Mouse (Mus musculus) heart, embryonic 13.5 days (tissue): ENCODE measurements around the gene Spata2. TPM values are rescaled to one million over a fixed set of nuclear protein-coding genes. Genes with fewer than 3 reads are reported as not detected.

Source experiments
- ATAC-seq: fragments of 200-750 bp; cut with Nextera tagmentation; 2 replicates; pipeline ENCODE4 v1.8.0; 2017; ENCODE audit warnings: moderate TSS enrichment; ENCODE audit not compliant: insufficient number of reproducible peaks, low FRiP score, low TSS enrichment; ENCODE audit errors: extremely low read depth
- H3K27ac ChIP-seq: fragments of 300-500 bp; sonication (generic); replicated peaks from 2 replicates; pipeline ENCODE4 v1.5.1; 2015; ENCODE audit warnings: moderate library complexity, mild to moderate bottlenecking, inconsistent platforms
- H3K27me3 ChIP-seq: fragments of 300-500 bp; sonication (generic); replicated peaks from 2 replicates; pipeline ENCODE4 v1.6.1; 2015; ENCODE audit warnings: mild to moderate bottlenecking, inconsistent platforms
- H3K36me3 ChIP-seq: fragments of 300-500 bp; sonication (generic); 2 replicates; pipeline ENCODE4 v1.6.1; 2015; ENCODE audit warnings: mild to moderate bottlenecking, inconsistent platforms
- H3K4me1 ChIP-seq: fragments of 300-500 bp; sonication (generic); 2 replicates; pipeline ENCODE4 v1.6.1; 2015; ENCODE audit warnings: inconsistent platforms
- H3K4me2 ChIP-seq: fragments of 300-500 bp; sonication (generic); 2 replicates; pipeline ENCODE4 v1.6.1; 2015; ENCODE audit warnings: inconsistent platforms, mild to moderate bottlenecking, moderate library complexity
- H3K4me3 ChIP-seq: fragments of 300-500 bp; sonication (generic); 2 replicates; pipeline ENCODE4 v1.5.1; 2015; ENCODE audit warnings: moderate library complexity, mild to moderate bottlenecking, inconsistent platforms
- H3K9ac ChIP-seq: fragments of 300-500 bp; sonication (generic); 2 replicates; pipeline ENCODE4 v1.6.1; 2015; ENCODE audit warnings: inconsistent platforms, mild to moderate bottlenecking, moderate library complexity
- H3K9me3 ChIP-seq: fragments of 300-500 bp; sonication (generic); 2 replicates; pipeline ENCODE4 v1.6.1; 2016; ENCODE audit warnings: inconsistent platforms
- WGBS: fragments of 180-500 bp; shearing (Covaris S2); methylation state at CpG from one replicate; pipeline ENCODE4 v1.1.7; 2015; ENCODE audit warnings: mixed read lengths; 5-methylcytosine and 5-hydroxymethylcytosine counted together
- polyA plus RNA-seq: library from polyadenylated mRNA; unstranded; fragments of >200 nt; fragmentation: Nextera tagmentation; extraction: Ambion mirVana; gene quantifications from 2 replicates; pipeline ENCODE4 v1.2.1, GENCODE M21; 2015

The Spata2 gene
- polyA plus RNA-seq, 1 experiment from 2014 or later = 13.5 TPM

DNA sequence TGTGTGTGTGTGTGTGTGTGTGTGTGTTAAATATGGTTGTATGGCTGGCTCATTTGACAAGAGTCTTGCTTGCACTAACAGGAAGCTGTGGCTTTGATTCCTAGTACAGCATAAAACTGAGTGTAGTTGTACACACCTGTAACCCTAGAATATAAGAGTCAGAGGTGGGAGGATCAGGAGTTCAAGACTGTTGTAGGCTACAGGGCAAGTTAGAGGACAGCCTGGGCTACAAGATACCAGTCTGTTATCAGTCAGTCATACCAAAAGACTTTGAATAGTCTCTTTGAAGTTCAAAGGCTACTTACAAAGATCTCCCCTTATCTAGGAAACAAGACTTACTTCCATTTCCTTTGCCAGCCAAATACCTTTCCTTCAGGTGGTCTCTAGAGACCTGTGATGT is 41.2 kb upstream of the Spata2 start:
- Histone ChIP-seq H3K4me2 (no peak overlapping the region), H3K27ac (no peak overlapping the region), H3K9me3 (no peaks in the 10 kb centered on the region), H3K4me1 (peaks cover 19% of the 10 kb centered on the region), H3K4me3 (no peak overlapping the region), H3K9ac (no peak overlapping the region), H3K36me3 (no peaks in the 10 kb centered on the region), H3K27me3 (peaks cover 45% of the 10 kb centered on the region)
- ATAC-seq = no peak

DNA sequence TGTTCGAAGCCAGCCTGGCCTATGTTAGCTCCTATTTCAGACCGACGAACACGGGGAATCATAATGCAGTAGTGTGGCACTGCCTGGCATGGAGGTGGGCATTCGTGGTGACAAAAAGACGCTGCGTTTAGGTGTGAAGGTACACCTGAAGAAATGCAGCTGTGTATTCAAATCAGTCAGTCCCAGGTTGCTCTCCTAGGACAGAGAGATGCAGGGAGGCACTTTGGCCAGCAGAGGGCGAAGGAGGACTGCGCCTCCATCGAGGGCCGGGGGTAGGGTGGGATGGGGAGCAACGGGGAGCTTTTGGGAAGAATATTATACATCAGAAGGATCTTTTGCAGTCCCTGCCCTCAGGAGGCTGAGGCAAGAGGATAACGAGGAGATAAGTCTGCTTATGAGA is 39.4 kb upstream of the Spata2 start:
- WGBS = 15% methylated on average over 13 of the region's 13 CpGs

DNA sequence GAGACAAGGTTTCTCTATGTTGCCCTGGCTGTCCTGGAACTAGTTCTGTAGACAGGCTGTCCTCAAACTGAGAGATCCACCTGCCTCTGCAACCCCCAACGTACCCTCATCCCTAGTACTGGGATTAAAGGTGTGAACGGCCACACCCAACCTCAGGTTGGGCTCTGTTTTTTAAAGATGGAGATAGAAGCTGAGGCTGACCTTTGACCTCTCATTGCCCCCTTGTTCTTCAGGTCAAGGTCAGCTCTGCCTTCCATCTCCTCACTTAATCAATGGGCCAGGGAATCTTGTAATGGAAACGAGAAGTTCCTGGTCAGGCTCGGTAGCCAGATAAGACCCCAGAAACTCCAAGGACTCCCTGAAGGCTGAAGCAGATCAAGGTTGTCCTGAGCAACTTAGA is 37.8 kb upstream of the Spata2 start:
- Histone ChIP-seq H3K4me1 (0 out of 2 replicates have a peak, but pooled peaks cover 5% of the 10 kb centered on the region), H3K9me3 (no peaks in the 10 kb centered on the region), H3K27me3 (peaks cover 22% of the 10 kb centered on the region), H3K4me3 (no peak overlapping the region), H3K4me2 (no peak overlapping the region), H3K9ac (no peak overlapping the region), H3K36me3 (no peaks in the 10 kb centered on the region), H3K27ac (no peak overlapping the region)
- 63% methylated on average over 4 of the region's 4 CpGs for whole genome bisulfite sequencing
- no peak for ATAC-seq

More for the DNA sequence above, 39.4 kb upstream of the Spata2 start:
- no peaks in the 10 kb centered on the region for H3K9me3 ChIP-seq
- no peak for ATAC-seq
- H3K9ac ChIP-seq = no peak overlapping the region
- H3K4me1 ChIP-seq = peaks cover 7% of the 10 kb centered on the region
- H3K27ac ChIP-seq = no peak overlapping the region
- peaks cover 36% of the 10 kb centered on the region for H3K27me3 ChIP-seq
- no peaks in the 10 kb centered on the region for H3K36me3 ChIP-seq
- H3K4me3 ChIP-seq = no peak overlapping the region
- no peak overlapping the region for H3K4me2 ChIP-seq

DNA sequence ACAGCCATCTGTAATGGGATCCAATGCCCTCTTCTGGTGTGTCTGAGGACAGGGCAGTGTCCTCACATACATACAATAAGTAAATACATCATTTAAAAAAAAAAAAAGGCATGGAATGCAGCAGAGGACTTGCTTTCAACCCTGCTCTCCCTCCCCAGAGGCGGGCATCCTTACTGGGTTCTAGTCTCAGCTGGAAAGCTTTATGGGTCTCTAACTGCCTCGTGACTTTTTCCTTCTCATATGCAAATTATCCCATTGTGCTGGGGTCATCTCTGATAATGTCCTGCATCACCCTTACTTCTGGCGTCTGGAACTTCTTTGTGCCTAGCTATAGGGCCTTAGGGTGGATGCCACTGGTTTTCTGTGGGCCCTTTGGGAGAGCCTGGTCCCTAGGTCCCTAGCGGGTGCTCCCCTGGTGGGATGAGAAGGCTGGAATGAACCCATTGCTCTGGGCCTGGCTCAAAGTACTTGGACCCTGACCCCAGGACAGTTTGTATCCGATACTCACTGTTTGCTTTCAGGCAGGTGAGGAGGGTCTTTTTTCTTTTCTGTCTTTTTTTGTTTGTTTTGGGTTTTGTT is 37.3 kb upstream of the Spata2 start:
- 58% methylated on average over 5 of the region's 5 CpGs for WGBS
- no peak overlapping the region for H3K4me3 ChIP-seq
- H3K27ac ChIP-seq = no peak overlapping the region
- no peak overlapping the region for H3K4me2 ChIP-seq
- 0 out of 2 replicates have a peak, but pooled peaks cover 5% of the 10 kb centered on the region for H3K4me1 ChIP-seq
- no peaks in the 10 kb centered on the region for H3K9me3 ChIP-seq
- H3K36me3 ChIP-seq = no peaks in the 10 kb centered on the region
- no peak for ATAC-seq
- peaks cover 20% of the 10 kb centered on the region for H3K27me3 ChIP-seq
- H3K9ac ChIP-seq = no peak overlapping the region

DNA sequence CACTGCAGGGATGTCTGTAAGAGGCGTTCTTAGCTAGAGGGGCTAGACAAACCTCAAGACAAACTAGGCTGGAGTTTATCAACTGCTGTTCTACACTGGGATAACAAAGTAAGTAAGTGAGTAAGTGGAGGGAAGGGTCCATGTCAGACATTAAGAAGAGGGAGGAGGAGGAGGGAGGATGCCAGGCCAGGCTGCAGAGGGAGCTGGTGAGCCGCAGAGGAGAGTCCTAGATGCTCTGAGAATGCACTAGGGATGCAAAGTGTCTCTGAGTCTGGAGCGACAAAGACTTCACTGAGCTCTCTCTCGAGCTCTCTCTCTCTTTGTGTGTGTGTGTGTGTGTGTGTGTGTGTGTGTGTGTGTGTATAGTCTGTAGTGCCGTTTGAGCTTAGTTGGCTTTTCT is 35.6 kb upstream of the Spata2 start:
- Histone ChIP-seq H3K27ac (no peak overlapping the region), H3K36me3 (no peaks in the 10 kb centered on the region)
- no peak for ATAC-seq

DNA sequence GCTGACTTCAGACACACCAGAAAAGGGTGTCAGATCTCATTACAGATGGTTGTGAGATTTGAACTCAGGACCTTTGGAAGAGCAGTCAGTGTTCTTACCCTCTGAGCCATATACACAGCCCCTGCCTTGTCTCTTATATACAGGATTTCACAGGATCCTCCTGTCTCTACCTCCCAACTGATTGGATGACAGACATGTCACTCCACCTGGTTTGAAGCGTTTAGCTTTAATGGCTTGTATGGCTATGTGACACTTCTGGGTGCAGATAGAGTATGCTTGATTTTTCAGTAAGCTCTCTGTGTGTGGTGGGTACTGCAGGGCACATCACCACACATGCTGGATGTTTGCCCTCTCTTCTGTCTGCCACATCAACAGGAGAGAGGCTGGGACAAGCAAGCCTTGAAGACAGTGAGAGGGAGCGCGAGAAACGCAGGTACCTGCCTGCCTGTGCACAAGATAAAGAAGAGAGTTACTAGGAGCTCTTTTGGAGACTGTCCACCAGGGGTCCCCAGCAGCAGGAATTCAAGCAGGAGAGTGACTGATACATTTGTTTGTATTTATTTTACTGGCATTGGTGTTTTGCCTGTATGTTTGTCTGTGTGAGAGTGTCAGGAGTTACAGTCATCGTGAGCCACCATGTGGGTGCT is 27.0 kb upstream of the Spata2 start:
- 72% methylated on average over 5 of the region's 5 CpGs for WGBS
- peaks cover 53% of the 10 kb centered on the region for H3K36me3 ChIP-seq
- no peak overlapping the region for H3K4me2 ChIP-seq
- ATAC-seq = no peak
- H3K27me3 ChIP-seq = no peaks in the 10 kb centered on the region
- H3K9me3 ChIP-seq = no peaks in the 10 kb centered on the region
- H3K9ac ChIP-seq = no peak overlapping the region
- no peak overlapping the region for H3K27ac ChIP-seq
- 0 out of 2 replicates have a peak, but pooled peaks cover 2% of the 10 kb centered on the region for H3K4me1 ChIP-seq
- no peak overlapping the region for H3K4me3 ChIP-seq

More for the DNA sequence above, 35.6 kb upstream of the Spata2 start:
- H3K9me3 ChIP-seq = no peaks in the 10 kb centered on the region
- H3K4me2 ChIP-seq = no peak overlapping the region
- 12% methylated on average over 5 of the region's 5 CpGs for WGBS
- H3K4me3 ChIP-seq = no peak overlapping the region
- peaks cover 12% of the 10 kb centered on the region; the same call in 1 of the 2 replicates for H3K27me3 ChIP-seq
- H3K9ac ChIP-seq = no peak overlapping the region
- H3K4me1 ChIP-seq = 0 out of 2 replicates have a peak, but pooled peaks cover 5% of the 10 kb centered on the region

DNA sequence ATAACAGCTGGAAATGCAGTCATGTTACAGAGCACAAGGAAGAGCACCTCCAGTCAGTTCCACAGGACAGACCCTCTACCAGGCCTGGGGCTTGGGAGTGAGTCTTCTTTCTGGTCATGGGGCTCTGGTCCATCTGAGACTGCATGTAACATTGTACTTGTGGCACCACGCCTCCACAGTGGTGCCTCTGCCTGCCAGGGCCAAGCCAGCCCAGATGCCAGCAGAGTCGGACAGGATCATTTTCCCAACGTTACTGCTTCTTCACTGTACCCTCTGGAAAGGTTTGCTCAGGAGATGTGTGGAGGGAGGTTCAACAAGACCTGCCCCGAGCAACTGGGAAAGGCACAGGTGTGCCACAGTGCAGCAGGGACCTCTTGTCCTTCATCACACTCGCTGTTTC is 23.0 kb upstream of the Spata2 start:
- peaks cover 11% of the 10 kb centered on the region for H3K4me1 ChIP-seq
- H3K4me2 ChIP-seq = no peak overlapping the region
- no peaks in the 10 kb centered on the region for H3K27me3 ChIP-seq
- 85% methylated on average over 5 of the region's 5 CpGs for WGBS
- H3K27ac ChIP-seq = no peak overlapping the region
- no peak overlapping the region for H3K4me3 ChIP-seq
- no peaks in the 10 kb centered on the region for H3K9me3 ChIP-seq
- no peak overlapping the region for H3K9ac ChIP-seq
- no peak for ATAC-seq
- H3K36me3 ChIP-seq = peaks cover 93% of the 10 kb centered on the region

DNA sequence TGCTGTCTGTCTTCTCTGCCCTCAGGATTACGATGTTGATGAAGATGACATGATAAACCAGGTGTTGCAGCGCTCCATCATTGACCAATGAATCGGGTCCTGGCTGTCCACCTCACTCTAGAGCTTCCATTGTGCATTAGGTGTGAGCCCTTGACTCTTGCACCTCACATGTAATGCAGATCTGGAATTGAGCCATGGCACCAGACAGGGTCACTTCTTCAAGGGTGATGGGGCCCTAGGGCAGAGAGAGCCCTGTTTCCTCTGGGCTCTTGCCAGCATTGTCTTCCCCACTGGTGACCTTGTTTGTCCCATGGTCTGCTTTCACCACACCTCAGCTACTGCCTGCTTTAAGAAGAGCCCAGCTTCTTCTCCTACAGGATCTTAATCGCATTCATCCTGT is 22.0 kb upstream of the Spata2 start:
- no peak overlapping the region for H3K9ac ChIP-seq
- no peak for ATAC-seq
- H3K27me3 ChIP-seq = no peaks in the 10 kb centered on the region
- H3K4me3 ChIP-seq = no peak overlapping the region
- WGBS = 90% methylated on average over 4 of the region's 4 CpGs
- 0 out of 2 replicates have a peak overlapping the region, but pooled peaks have one; percentile 34 for H3K27ac ChIP-seq
- H3K4me2 ChIP-seq = no peak overlapping the region
- no peaks in the 10 kb centered on the region for H3K9me3 ChIP-seq
- peaks cover 21% of the 10 kb centered on the region for H3K4me1 ChIP-seq
- H3K36me3 ChIP-seq = peaks cover 96% of the 10 kb centered on the region

DNA sequence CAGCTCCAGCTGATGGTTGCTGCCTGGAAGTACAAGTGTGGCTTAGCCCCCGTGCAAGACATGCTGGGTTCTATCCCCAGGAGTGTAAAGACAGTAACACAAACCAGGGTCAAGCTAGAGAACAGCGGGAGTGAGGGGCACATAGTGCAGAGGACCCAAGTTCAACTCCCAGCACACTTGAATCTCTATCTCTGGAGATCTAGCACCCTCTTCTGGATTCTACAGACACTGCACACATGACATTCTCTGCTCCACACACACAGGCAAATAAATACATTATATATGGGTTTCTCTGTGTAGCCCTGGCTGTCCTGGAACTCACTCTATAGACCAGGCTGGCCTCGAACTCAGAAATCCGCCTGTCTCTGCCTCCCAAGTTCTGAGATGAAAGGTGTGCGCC is 20.3 kb upstream of the Spata2 start:
- no peak overlapping the region for H3K9ac ChIP-seq
- ATAC-seq = no peak
- WGBS = 80% methylated on average over 5 of the region's 5 CpGs

DNA sequence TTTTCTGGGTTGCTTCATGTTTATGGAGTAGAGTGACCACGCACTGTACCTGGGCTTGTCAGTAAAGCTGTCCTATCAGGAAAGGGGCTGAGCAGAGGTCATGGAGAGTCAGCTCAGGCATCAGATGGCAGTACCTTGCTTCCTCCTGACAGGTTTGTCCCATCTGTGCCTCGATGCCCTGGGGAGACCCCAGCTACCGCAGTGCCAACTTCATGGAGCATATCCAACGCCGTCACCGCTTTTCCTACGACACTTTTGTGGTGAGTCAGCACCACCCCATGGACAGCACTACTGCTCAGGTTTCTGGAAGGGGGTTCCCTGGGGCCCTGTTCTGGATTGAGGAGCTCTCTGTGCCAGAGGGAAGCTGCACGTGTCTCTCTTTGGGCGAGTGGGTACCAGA is 19.7 kb upstream of the Spata2 start:
- ATAC-seq = no peak

More for the DNA sequence above, 20.3 kb upstream of the Spata2 start:
- Histone ChIP-seq H3K9me3 (no peaks in the 10 kb centered on the region), H3K4me1 (peaks cover 27% of the 10 kb centered on the region), H3K27ac (no peak overlapping the region), H3K27me3 (no peaks in the 10 kb centered on the region), H3K36me3 (peaks cover 98% of the 10 kb centered on the region), H3K4me3 (no peak overlapping the region), H3K4me2 (no peak overlapping the region)

DNA sequence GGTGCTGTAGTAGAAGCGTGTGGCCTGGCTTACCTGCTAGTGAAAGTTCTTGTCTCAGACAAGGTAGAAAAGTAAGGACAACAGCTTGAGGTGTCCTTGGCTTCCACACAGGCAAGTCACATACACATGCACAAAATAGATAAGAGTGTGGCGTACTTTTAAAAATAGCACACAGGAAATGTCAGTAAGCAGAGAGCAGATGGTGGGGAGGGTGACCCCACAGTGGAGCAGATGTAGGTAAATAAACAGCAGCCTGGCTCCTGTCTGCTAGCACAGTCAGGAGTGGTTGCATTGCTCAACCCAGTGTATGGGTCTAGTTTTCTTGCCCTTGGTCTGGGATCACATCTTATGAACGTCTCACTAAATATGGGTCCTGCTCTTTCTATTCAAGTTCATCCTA is 17.8 kb upstream of the Spata2 start:
- Histone ChIP-seq H3K4me3 (no peak overlapping the region), H3K4me1 (peaks cover 49% of the 10 kb centered on the region), H3K9me3 (no peaks in the 10 kb centered on the region), H3K27me3 (no peaks in the 10 kb centered on the region), H3K9ac (peak overlapping the region; percentile 60), H3K27ac (peak overlapping the region; percentile 89), H3K4me2 (peak overlapping the region; percentile 48), H3K36me3 (peaks cover 91% of the 10 kb centered on the region)
- ATAC-seq = no peak
- 41% methylated on average over 3 of the region's 3 CpGs for WGBS

More for the DNA sequence above, 19.7 kb upstream of the Spata2 start:
- no peaks in the 10 kb centered on the region for H3K27me3 ChIP-seq
- H3K36me3 ChIP-seq = peaks cover 98% of the 10 kb centered on the region
- H3K4me2 ChIP-seq = no peak overlapping the region
- no peak overlapping the region for H3K9ac ChIP-seq
- H3K4me3 ChIP-seq = no peak overlapping the region
- WGBS = 93% methylated on average over 9 of the region's 9 CpGs
- H3K4me1 ChIP-seq = peaks cover 33% of the 10 kb centered on the region
- no peaks in the 10 kb centered on the region for H3K9me3 ChIP-seq
- no peak overlapping the region for H3K27ac ChIP-seq

DNA sequence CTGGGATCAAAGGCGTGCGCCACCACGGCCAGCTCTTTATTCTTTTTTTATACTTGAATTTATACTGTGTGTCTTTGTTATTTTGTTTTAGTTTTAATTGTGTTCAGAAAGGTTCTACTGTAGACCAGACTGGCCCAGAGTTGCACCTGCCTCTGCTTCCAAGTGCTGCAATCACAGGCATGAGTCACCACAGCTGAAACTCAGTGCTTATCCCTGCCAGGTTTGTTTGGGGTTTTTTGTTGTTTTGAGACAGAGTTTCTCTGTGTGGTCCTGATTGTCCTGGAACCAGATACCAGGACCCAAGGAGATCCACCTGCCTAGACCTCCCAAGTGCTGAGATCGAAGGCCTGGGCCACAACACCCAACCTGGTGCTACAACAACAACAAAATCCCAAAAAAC is 15.9 kb upstream of the Spata2 start:
- Histone ChIP-seq H3K9me3 (no peaks in the 10 kb centered on the region), H3K4me1 (peaks cover 57% of the 10 kb centered on the region), H3K4me3 (no peak overlapping the region), H3K27me3 (no peaks in the 10 kb centered on the region), H3K27ac (no peak overlapping the region), H3K9ac (no peak overlapping the region), H3K4me2 (no peak overlapping the region), H3K36me3 (peaks cover 72% of the 10 kb centered on the region)
- WGBS = 97% methylated on average over 4 of the region's 4 CpGs
- no peak for ATAC-seq
